Mouse (Mus musculus): ENCODE results near the gene Ndufs7.

Gene Ndufs7

DNA sequence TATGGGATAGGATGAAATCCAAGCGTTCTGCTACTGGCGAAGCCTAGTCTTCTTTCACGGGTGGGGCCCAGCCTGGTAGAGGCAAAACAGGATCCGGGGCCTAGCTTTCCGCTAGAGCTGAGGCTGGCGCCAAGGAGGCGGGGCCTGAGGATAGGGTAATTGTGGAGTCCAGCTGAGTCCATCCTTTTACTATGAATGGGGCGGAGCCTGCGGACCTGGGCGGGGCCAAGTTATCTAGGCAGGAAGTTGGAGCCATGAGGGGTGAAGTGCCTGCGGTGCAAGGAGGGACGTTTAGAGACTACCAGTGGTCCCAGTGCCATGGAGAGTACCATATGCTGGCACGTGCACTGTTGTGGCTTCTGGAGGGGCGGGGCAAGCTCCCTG, 12.7 kb downstream of the Ndufs7 start:
- in situ Hi-C loops (cut with MseI, MboI), result no loop called here

DNA sequence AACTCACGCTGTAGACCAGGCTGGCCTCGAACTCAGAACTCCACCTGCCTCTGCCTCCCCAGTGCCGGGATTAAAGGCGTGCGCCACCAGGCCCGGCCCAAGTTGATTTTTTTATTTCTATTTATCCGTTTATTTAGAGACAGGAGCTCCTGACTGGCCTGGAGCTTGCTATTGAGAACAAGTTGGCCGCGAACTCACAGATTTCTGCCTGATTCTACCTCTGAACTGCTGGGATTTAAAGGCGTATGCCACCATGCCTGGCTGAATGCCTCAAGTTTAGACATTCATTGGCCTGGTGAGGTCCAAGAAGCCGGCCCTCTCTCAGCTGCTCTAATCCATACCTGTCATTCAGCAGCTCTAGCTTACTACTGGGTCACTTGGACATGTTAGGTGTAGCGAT, 13.2 kb downstream of the Ndufs7 start:
- in situ Hi-C loops (cut with MseI, MboI), result no loop called here

DNA sequence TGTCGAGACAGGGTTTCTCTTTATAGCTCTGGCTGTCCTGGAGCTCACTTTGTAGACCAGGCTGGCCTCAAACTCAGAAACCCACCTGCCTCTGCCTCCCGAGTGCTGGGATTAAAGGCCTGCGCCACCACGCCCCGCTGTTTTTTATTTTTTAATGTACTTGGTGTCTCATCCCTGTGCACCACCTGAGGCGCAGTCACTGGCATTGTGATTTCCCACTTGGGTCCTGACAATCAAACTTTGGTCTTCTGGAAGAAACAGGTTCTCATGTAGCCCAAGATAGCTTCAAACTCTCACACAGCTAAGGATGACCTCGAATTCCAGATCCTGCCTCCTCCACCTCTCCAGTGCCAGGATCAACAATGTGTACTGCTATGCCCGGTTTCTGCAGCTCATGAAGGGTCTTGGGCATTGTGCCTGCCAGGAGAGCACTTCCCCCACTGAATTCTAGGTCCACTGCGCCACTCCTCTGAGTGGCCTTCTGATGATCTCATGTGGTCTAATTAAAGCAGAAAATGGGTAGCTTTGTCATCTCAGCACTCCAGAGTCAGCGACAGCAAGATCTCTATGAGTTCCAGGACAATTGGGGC, 13.9 kb downstream of the Ndufs7 start:
- in situ Hi-C loops (cut with MseI, MboI), result no loop called here

DNA sequence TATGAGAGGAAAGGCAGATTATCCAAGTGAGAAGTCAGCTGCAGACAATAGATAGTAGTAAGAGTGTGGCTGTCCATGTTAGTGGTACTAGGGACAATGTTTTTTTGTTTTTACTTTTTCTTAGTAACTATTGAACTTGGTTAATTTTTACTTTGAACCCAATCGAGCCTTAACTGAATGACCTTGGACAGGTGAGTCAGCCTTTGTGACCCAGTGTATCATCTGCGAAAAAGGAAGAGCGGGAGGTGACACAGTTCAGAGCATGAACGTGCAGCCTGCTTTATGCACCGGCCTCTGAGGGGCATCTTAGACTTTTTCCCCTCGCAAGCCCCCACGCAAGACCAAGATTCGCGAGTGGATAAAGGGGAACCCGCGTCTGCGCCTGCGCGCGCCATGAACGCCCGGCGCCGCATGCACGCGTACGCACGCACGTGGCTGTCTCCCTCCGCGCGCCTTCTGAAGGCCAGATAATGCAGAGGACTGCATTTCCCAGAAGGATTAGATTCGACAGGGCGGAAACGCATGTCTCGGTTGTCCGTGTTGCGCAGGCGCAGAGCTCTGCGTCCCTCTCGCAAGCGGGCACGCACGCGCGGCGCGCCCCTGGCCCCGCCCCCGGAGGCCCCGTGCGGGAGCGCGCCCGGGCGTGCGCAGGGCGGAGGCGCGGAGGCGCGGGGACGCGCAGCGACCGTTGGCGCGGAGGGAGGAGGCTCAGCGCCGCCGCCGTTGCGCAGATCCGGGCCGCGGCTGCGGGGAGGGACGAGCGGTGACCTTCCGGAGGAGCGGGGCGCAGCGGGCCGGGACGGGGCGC, 15.6 kb downstream of the Ndufs7 start:
- in situ Hi-C loops (cut with MseI, MboI), result no loop called here

- in situ Hi-C loops (cut with MseI, MboI), result no loop called here
Measured at GRCm38 (mm10) chr10:80265149-80265486, 16.2 kb downstream of the Ndufs7 start.

DNA sequence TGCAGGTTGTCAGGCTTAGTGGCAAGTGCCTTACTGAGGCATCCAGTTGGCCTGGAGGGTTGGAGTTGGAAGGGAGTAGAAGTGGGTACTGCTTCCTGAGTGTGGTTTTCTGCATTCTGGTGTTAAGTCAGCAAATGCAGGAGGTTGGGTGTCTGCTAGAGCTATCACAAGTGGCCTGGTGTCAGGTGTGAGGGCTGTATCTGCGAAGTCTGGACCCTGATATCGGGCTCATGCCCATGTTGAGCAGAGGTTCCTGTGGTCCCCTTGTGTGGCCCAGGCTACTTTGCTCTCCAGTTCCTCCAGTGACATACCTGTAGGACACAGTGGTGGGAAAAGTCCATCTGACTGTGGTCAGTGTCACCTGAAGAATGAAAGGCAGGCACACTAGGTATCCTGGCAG, 21.2 kb downstream of the Ndufs7 start:
- in situ Hi-C loops (cut with MseI, MboI), result no loop called here

- in situ Hi-C loops (cut with MseI, MboI), result no loop called here
Measured at GRCm38 (mm10) chr10:80270734-80271181, 21.8 kb downstream of the Ndufs7 start.

- in situ Hi-C loops (cut with MseI, MboI), result no loop called here
Measured at GRCm38 (mm10) chr10:80271186-80271843, 22.4 kb downstream of the Ndufs7 start.

DNA sequence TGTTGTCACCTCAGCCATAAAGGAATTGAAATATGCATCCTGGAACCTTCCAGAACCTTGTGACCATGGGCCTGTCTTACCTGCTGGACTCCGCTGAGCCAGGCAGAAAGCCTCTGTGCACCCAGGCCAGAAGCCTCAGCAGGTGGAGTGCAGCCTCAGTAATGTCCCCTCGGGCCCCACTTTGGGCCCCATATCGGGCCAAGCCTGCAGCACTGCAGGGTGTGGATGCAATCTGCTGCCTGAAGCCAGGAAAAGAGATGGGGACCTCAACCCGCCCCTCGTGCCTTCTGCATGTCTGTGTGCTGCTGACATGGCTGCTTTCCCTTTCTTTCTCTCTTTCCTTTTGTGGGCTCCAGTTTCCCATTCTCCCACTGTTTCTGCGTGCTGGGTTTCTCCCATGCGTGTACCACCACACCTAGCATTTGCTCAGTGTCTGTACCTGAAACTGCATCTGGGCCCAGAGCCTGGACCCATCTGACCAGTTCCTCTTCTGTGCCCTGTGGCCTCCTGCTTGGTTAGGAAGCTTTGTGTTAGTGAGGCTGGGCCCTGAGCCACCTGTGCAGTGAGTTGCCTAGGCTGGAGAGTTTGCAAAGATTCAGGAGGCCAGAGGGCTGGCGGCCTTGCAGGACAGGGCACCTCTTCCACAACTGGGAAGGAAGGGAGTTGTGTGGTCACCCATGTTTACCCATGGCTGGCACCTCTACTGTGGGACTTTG, 23.1 kb downstream of the Ndufs7 start:
- in situ Hi-C loops (cut with MseI, MboI), result no loop called here

- in situ Hi-C loops (cut with MseI, MboI), result no loop called here
Measured at GRCm38 (mm10) chr10:80273847-80274246, 24.9 kb downstream of the Ndufs7 start.

GRCm38 (mm10) chr10:80276238-80276637, 27.3 kb downstream of the Ndufs7 start:
- in situ Hi-C loops (cut with MseI, MboI), result no loop called here

GRCm38 (mm10) chr10:80278390-80278789, 29.5 kb downstream of the Ndufs7 start:
- in situ Hi-C loops (cut with MseI, MboI), result no loop called here

- in situ Hi-C loops (cut with MseI, MboI), result no loop called here
Measured at GRCm38 (mm10) chr10:80279273-80279672, 30.4 kb downstream of the Ndufs7 start.

GRCm38 (mm10) chr10:80281304-80281703, 32.4 kb downstream of the Ndufs7 start:
- in situ Hi-C loops (cut with MseI, MboI), result no loop called here

DNA sequence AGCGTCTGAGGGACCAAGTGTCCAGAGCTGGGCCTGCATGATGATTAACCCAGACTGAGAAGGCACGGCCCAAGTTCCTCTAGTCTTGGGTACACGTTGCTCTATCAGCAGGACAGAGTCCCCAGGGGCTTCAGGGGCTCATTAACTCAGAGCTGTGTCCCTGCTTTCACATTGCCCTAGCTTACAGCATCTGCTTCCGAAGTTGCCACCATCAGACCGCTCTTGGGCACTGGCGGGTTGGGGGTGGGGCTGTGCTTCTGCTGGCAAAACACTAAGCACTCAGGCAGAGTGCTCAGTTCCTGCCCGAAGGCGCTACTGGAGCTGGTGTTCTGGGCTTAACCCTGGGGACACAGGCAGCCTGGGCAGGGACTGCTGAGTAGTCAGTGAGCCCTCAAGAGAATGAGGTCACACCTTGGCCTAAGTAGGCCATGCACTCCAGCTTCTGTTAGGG, 33.0 kb downstream of the Ndufs7 start:
- in situ Hi-C loops (cut with MseI, MboI), result no loop called here

DNA sequence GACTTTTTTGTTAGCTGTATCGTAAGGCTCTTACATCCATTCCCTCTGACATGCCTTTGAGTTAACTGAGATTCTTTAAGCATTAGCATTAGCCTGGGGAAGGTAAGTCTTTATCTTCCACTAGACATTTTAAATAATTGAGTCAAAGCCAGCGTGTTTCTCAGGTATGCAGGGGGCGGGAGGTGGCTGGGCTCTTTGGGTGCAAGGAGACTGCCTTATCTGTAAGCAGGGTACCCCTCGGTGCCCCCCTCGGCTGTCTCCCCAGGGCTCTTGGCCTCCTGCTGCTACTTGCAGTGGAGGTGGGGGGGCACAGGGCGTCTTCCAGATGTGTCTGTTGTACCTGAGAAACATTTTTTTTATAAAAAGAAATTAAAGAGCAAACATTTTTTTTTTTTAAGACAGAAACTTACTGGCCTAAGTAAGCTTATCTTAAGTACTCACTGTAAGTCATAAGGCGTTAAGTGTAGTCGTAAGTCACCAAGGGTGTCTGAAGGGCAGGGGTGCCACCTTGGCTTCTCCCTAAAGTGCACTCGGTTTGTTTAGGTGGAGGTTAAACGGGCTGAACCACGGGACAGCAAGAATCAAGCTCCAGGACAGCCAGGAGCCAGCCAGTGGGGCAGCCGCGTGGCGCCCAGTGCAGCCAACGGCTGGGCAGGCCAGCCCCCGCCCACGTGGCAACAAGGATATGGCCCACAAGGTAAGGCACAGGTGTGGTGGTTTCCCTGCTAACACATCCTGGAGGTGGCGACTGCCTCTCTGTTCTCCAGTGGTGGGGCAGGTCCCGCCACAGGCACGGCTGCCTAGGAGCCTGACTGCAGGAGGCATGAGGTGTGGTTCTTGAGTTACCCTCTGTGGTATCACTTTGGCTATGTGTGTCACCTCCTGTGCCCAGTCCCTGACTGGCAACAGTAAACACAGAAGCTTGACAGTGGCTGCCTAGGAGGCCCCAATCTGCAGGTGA, 33.8 kb downstream of the Ndufs7 start:
- in situ Hi-C loops (cut with MseI, MboI), result no loop called here

DNA sequence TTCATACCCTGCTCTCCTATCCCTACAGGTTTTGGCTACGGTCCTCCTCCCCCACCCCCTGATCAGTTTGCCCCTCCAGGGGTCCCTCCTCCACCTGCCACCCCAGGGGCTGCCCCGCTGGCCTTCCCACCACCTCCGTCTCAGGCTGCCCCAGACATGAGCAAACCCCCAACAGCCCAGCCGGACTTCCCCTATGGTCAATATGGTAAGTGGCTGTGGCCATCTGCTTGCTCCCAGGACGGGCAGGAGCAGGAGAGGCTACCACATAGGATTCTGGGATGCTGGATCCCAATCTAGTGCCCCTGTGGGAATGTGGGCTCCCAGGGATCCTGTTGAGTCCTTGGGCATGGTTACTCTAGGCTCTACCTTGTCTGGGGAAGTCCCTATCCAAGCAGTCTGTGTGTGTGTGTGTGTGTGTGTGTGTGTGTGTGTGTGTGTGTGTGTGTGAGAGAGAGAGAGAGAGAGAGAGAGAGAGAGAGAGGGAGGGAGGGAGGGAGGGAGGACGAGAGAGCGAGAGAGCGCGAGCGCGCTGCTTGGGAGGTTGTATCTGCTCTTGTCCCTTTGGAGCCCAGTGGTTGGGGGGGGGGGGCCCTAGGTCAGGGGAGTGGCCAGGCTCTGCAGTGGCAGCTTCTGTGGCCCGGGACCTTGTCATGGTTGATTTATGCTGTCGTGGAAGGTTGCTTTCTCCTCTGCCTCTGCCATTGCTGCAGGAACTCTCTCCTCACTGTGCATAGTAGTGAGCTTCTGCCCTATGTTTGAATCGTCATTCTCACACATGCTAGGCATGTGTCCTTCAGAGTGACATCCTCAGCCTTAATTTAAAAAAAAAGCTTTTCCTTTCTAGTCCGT, 36.5 kb downstream of the Ndufs7 start:
- in situ Hi-C loops (cut with MseI, MboI), result no loop called here

DNA sequence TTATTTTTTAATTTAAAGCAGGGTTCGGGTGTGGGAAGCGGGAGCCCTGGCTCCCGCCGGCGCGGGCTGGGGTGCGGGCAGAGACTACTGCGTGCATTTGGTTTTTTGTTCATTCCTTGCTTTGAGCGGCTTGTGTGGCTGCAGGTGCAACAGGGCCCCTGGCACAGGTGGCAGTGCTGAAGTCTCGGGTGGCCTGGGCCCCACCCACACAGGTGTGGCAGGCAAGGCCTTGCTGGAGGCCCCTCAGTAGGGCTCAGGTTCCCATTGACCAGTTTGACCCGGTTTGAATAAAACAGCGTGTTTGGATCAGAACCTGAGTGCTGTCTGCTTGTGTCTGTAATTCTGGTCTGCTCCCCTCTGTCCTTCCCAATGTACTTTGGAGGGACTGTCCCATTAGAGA, 39.2 kb downstream of the Ndufs7 start:
- in situ Hi-C loops (cut with MseI, MboI), result no loop called here

DNA sequence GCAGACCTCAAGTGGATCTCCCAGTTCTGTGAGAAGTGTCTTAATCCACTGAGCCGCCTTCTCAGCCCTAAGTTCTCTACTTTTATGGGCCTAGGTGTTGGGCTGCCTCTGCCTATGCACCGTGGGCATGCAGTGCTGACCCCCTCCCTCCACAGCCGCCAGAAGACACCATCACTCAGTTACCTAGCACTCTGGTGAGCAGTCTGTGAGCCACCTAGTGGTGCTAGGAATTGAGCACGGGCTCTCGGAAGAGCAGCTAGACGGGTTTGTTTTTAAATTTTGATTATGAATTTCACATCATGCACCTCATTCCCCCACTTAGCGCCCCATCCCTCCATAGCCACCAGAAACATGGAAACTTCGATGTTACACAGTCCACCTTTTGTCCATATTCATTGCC, 39.7 kb downstream of the Ndufs7 start:
- in situ Hi-C loops (cut with MseI, MboI), result no loop called here

Data from mouse trophoblast stem cell (cell line).